Mouse (Mus musculus) liver, embryonic 13.5 days (tissue): ENCODE results near the gene Scrg1. TPM values are rescaled to one million over a fixed set of nuclear protein-coding genes. Genes with fewer than 3 reads are reported as not detected.
"Not testable (repeated sequence)": the region's sequence is repeated elsewhere in the genome, so short reads cannot be mapped to it uniquely, and the experiment has no call there.

Source experiments
- ATAC-seq: fragments of 200-750 bp; cut with Nextera tagmentation; 2 replicates; pipeline ENCODE4 v1.8.0; 2017; ENCODE audit warnings: low read depth, mild to moderate bottlenecking, moderate number of reproducible peaks, moderate library complexity
- DNase-seq: peaks from one replicate; pipeline ENCODE4 v3.0.0; 2022
- H3K27ac ChIP-seq: fragments of 300-500 bp; sonication (generic); 2 replicates; pipeline ENCODE4 v1.5.1; 2015; ENCODE audit warnings: moderate library complexity, mild to moderate bottlenecking, inconsistent platforms
- H3K27me3 ChIP-seq: fragments of 300-500 bp; sonication (generic); 2 replicates; pipeline ENCODE4 v1.6.1; 2015; ENCODE audit warnings: mild to moderate bottlenecking, inconsistent platforms
- H3K36me3 ChIP-seq: fragments of 300-500 bp; sonication (generic); 2 replicates; pipeline ENCODE4 v1.6.1; 2015; ENCODE audit warnings: mild to moderate bottlenecking, inconsistent platforms
- H3K4me1 ChIP-seq: fragments of 300-500 bp; sonication (generic); replicated peaks from 2 replicates; pipeline ENCODE4 v1.6.1; 2015; ENCODE audit warnings: inconsistent platforms
- H3K4me2 ChIP-seq: fragments of 300-500 bp; sonication (generic); 2 replicates; pipeline ENCODE4 v1.6.1; 2015; ENCODE audit warnings: inconsistent platforms, mild to moderate bottlenecking, moderate library complexity
- H3K4me3 ChIP-seq: fragments of 300-500 bp; sonication (generic); replicated peaks from 2 replicates; pipeline ENCODE4 v1.5.1; 2015; ENCODE audit warnings: mild to moderate bottlenecking, inconsistent platforms
- H3K9ac ChIP-seq: fragments of 300-500 bp; sonication (generic); 2 replicates; pipeline ENCODE4 v1.6.1; 2015; ENCODE audit warnings: mild to moderate bottlenecking, inconsistent platforms
- H3K9me3 ChIP-seq: fragments of 300-500 bp; sonication (generic); replicated peaks from 2 replicates; pipeline ENCODE4 v1.6.1; 2016; ENCODE audit warnings: inconsistent platforms
- WGBS: fragments of 180-500 bp; shearing (Covaris S2); methylation state at CpG from one replicate; pipeline ENCODE4 v1.1.7; 2015; ENCODE audit not compliant: insufficient replicate concordance; 5-methylcytosine and 5-hydroxymethylcytosine counted together
- polyA plus RNA-seq: library from polyadenylated mRNA; unstranded; fragments of >200 nt; fragmentation: Nextera tagmentation; extraction: Ambion mirVana; gene quantifications from 2 replicates; pipeline ENCODE4 v1.2.1, GENCODE M21; 2015

The Scrg1 gene
- polyA plus RNA-seq, 1 experiment from 2014 or later, result 0.15 TPM

DNA sequence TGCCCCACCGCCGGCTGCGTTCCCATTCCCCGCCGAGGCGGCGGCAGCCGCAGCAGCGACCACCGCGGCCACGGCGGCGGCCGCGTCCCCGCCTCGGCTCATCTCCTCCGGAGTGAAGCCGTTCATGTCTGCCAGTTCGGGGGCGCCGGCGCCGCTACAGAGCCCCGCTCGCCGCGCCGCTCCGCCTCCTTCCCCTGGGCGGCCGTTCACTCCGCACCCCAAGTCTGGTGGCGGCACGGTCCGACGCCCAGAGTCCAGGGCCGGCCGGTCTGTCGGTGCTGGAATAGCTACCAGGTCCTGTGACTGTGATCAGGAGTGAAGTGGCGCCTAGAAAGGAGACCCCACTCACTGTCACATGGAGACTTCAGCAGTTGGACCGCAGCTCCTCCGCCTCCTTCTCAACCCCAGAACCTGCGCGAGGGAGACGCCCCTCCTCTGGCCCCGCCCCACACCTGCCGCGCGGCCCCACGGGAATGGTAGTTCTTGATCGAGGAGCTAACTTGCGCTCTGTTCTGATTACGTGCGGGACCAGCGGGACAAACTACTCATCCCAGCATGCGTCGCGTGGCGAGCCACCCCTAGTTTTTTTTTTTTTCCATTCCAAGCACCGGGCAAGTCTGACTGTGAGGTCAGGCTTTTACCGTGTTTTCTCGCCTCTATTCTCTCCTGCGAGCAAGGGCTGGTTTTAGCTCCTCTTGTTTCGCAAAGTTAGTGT is 31.9 kb downstream of the Scrg1 start, which contains the start of gene Sap30:
Gene Sap30 (minus strand): TSS at position 420 of the 715 bp plus-strand sequence.
- Histone ChIP-seq H3K9me3 (no peaks in the 10 kb centered on the region), H3K4me3 (peak within 1 kb of the TSS; percentile 95), H3K27me3 (no peaks in the 10 kb centered on the region), H3K4me1 (peaks cover 40% of the 10 kb centered on the region), H3K4me2 (peak within 1 kb of the TSS; percentile 98), H3K9ac (peak within 1 kb of the TSS; percentile 91), H3K36me3 (peaks cover 2% of the 10 kb centered on the region; the same call in 1 of the 2 replicates), H3K27ac (peak within 1 kb of the TSS; percentile 93)
- ATAC-seq (peak; percentile 96), DNase-seq (peak; percentile 98)
- under 1% methylated on average over 66 of the region's 66 CpGs for WGBS

DNA sequence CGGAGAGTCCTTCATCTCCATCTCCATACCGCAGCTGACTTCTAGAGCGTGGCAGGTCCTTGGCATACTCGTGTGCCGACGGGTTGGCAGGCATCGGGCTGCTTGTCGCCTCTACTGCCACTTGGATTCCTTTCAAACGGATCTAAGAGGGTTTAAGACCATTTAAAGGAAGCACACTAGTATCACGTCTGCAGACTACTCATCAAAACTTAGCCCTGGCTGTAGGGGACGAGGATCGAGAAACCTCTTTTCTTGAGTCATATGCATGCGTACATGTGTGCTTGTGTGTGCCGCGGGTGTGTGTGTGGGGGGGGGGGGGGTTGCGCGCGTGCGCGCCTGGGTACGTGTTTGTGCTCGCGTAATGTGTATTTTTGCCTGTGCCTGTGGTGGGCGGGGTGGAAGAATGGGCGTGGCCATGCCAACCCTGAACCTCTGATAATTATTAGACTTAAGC is 32.6 kb downstream of the Scrg1 start:
- peak overlapping the region; percentile 92 for H3K4me2 ChIP-seq
- 0% methylated on average over 25 of the region's 25 CpGs for WGBS
- H3K9me3 ChIP-seq, result no peaks in the 10 kb centered on the region
- H3K4me1 ChIP-seq, result peaks cover 40% of the 10 kb centered on the region
- H3K9ac ChIP-seq, result peak overlapping the region; percentile 80
- ATAC-seq (peak; percentile 38; the same call in 1 of the 2 replicates), DNase-seq (peak; percentile 75)
- peak overlapping the region; percentile 95 for H3K4me3 ChIP-seq
- peak overlapping the region; percentile 93 for H3K27ac ChIP-seq
- no peaks in the 10 kb centered on the region for H3K27me3 ChIP-seq
- no peaks in the 10 kb centered on the region for H3K36me3 ChIP-seq

DNA sequence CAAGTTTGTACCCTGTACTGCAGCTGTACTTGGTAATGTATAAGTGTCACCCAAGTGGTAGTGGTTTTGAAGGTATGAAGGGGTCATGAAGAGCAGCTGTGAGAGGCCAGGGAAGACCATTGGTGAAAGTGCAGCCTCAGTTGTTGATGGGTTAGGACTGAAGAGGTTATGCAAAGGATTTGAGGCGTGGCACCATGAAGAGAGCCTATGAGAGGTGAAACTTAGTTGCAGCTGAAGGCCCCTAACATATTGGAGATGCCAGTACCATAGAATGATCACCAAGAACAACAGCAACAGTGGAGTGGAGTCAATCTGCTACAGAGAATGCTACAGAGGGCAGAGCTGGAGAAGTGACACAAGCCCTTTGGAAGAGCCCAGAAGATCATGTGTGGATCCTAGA is 33.6 kb downstream of the Scrg1 start:
- H3K27me3 ChIP-seq, result no peaks in the 10 kb centered on the region
- 0 out of 2 replicates have a peak overlapping the region, but pooled peaks have one; percentile 32 for H3K27ac ChIP-seq
- 71% methylated on average over 1 of the region's 1 CpGs for WGBS
- no peak overlapping the region for H3K4me3 ChIP-seq
- no peaks in the 10 kb centered on the region for H3K36me3 ChIP-seq
- H3K4me1 ChIP-seq, result peaks cover 40% of the 10 kb centered on the region
- no peak for ATAC-seq
- DNase-seq, result no peak
- no peak overlapping the region for H3K4me2 ChIP-seq
- H3K9me3 ChIP-seq, result no peaks in the 10 kb centered on the region
- H3K9ac ChIP-seq, result 0 out of 2 replicates have a peak overlapping the region, but pooled peaks have one; percentile 43

DNA sequence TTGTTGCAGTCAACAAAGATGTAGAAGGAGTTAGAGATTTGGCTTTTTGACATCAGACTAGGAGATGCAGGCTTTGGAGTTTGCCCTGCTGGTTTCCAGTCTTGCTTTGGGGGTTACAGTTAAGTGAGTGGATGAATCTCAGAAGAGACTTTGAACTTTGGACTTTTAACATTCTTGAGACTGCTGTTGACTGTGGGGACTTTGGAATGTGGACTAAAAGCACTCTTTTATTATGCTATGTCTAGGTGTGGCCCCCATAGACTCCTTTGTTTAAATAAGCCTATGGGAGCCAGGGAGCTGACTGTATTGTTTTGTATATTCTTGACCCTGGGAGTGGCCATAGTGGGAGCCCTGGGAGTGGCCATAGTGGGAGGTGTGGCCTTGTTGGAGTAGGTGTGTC is 34.2 kb downstream of the Scrg1 start:
- Histone ChIP-seq H3K4me3 (no peak overlapping the region), H3K4me2 (no peak overlapping the region), H3K9me3 (no peaks in the 10 kb centered on the region), H3K27me3 (no peaks in the 10 kb centered on the region), H3K9ac (no peak overlapping the region), H3K27ac (0 out of 2 replicates have a peak overlapping the region, but pooled peaks have one; percentile 32), H3K4me1 (peaks cover 40% of the 10 kb centered on the region), H3K36me3 (no peaks in the 10 kb centered on the region)
- ATAC-seq (no peak), DNase-seq (no peak)

DNA sequence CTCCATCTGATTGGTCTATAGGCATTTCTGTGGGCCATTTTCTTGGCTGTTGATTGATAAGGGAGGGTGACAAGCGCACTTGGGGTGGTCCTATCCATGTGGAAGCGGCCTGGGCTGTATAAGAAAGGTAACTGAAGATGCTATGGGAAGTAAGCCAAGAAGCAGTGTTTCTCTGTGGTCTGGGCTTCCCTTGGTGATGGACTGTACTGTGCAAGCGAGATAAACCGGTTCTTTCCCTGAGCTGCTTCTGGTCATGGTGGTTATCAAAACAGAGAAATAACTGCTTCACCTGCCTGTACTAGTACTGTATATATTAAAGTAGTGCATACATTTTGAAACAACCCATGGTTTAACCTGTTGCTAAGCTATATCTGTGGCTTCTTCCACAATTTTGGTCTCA is 36.1 kb downstream of the Scrg1 start:
- WGBS, result 45% methylated on average over 4 of the region's 4 CpGs

DNA sequence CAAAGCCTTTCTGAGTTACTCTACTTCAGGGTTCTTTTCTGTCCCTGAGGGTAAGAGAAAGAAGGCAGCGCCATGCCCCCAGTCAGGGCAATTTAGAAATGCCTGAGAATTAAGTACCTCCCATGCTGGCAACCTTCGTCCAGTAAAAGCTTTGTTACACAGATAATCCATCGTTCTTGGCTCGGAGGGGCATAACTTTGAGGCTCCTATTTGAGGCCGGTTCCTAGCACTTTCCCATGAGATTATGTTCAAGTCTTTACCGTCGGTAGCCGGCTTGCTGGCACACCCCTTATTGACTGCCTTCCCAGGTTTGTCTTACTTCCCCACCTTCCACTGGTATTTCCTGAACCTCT is 42.7 kb downstream of the Scrg1 start:
- H3K4me3 ChIP-seq, result no peak overlapping the region
- no peaks in the 10 kb centered on the region for H3K9me3 ChIP-seq
- DNase-seq (no peak), ATAC-seq (no peak)
- no peaks in the 10 kb centered on the region for H3K27me3 ChIP-seq
- no peaks in the 10 kb centered on the region for H3K36me3 ChIP-seq
- H3K4me1 ChIP-seq, result no peaks in the 10 kb centered on the region
- 72% methylated on average over 8 of the region's 8 CpGs for WGBS
- H3K27ac ChIP-seq, result no peak overlapping the region
- no peak overlapping the region for H3K4me2 ChIP-seq
- H3K9ac ChIP-seq, result no peak overlapping the region

More for the DNA sequence above, 36.1 kb downstream of the Scrg1 start:
- no peak for DNase-seq
- Histone ChIP-seq H3K9ac (no peak overlapping the region), H3K27me3 (no peaks in the 10 kb centered on the region), H3K4me3 (no peak overlapping the region), H3K36me3 (no peaks in the 10 kb centered on the region), H3K27ac (no peak overlapping the region), H3K9me3 (no peaks in the 10 kb centered on the region), H3K4me2 (no peak overlapping the region), H3K4me1 (peaks cover 27% of the 10 kb centered on the region)
- no peak for ATAC-seq

DNA sequence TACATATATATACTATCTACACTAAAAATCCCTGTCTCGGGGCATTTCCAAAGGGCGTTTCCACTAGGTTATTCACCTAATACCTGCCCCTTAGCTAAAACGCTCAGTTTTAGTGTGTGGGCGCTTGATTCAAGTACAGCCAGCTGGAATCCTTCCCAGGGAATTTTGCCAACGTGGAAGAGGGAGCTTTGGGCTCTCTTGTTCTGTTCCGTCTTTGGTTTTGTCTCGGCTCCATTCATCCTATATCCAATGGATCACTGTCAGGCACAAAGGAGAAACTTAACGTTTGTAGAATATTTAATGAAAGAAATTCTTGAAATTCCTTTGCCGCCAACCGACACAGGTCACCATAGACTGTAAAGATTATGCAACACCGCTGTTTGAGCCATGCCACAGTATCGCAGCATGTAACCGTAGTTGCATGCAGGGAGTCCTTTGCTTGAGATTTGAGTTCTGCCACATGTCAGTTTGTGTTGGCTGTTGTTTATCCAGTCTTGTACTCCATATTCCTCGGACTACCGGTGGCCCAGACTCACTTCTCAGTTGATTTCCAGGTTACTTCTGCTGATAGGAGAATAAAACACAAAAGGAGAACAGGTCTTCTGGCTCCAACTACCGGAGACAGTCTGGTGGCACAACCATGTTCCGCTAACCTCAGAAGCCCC is 43.3 kb downstream of the Scrg1 start:
- no peak overlapping the region for H3K4me2 ChIP-seq
- ATAC-seq (no peak), DNase-seq (no peak)
- H3K27ac ChIP-seq, result no peak overlapping the region
- no peaks in the 10 kb centered on the region for H3K36me3 ChIP-seq
- no peaks in the 10 kb centered on the region; the same call in 1 of the 2 replicates for H3K4me1 ChIP-seq
- 72% methylated on average over 17 of the region's 17 CpGs for WGBS
- no peak overlapping the region for H3K4me3 ChIP-seq
- no peaks in the 10 kb centered on the region for H3K9me3 ChIP-seq
- no peaks in the 10 kb centered on the region for H3K27me3 ChIP-seq
- H3K9ac ChIP-seq, result no peak overlapping the region

DNA sequence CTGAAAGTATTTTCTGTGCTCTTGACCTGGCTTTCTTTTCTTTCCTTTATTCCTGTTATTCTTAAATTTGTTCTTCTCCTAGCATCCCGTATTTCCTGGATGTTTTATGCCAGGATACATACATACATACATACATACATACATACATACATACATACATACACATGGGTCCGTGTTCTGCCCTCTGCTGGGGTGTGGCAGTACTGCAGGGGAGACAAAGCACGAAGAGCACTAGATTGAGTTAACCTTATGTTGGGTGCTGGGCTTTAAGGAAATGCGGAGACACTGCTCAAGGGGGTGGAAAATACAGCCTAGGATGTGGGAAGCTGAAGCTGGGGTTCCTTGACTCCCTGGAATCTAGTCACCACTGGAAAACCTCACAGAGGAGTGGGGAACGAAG is 47.9 kb downstream of the Scrg1 start:
- no peak overlapping the region for H3K4me3 ChIP-seq
- peaks cover 30% of the 10 kb centered on the region for H3K4me1 ChIP-seq
- H3K27ac ChIP-seq, result no peak overlapping the region
- H3K9me3 ChIP-seq, result no peaks in the 10 kb centered on the region
- peak; percentile 62 for DNase-seq
- no peaks in the 10 kb centered on the region for H3K27me3 ChIP-seq
- no peak overlapping the region for H3K4me2 ChIP-seq
- 37% methylated on average over 5 of the region's 5 CpGs for WGBS
- H3K9ac ChIP-seq, result no peak overlapping the region
- H3K36me3 ChIP-seq, result no peaks in the 10 kb centered on the region
- ATAC-seq, result no peak

DNA sequence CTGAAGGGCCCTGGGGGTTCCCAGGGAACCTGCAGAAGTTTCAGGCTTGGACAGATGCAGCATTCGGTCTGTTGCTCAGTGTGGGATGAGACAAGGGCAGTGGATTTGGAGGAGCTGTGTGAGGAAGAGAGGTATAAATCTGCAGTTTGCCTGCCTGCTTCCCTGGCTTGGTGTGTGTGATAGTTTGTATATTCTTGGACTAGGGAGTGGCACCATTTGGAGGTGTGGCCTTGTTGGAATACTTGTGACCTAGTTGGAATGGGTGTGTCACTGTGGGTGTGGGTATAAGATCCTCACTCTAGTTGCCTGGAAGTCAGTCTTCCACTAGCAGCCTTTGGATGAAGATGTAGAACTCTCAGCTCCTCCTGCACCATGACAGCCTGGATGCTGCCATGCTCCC is 49.8 kb downstream of the Scrg1 start:
- not testable (repeated sequence) for H3K9me3 ChIP-seq, DNase-seq, H3K36me3 ChIP-seq, H3K27me3 ChIP-seq
- Histone ChIP-seq H3K4me2 (peak overlapping the region; percentile 54), H3K4me1 (peaks cover 38% of the 10 kb centered on the region), H3K27ac (peak overlapping the region; percentile 69), H3K4me3 (peak overlapping the region; percentile 33), H3K9ac (peak overlapping the region; percentile 53)
- WGBS, result 75% methylated on average over 1 of the region's 1 CpGs
- ATAC-seq, result peak; percentile 70

DNA sequence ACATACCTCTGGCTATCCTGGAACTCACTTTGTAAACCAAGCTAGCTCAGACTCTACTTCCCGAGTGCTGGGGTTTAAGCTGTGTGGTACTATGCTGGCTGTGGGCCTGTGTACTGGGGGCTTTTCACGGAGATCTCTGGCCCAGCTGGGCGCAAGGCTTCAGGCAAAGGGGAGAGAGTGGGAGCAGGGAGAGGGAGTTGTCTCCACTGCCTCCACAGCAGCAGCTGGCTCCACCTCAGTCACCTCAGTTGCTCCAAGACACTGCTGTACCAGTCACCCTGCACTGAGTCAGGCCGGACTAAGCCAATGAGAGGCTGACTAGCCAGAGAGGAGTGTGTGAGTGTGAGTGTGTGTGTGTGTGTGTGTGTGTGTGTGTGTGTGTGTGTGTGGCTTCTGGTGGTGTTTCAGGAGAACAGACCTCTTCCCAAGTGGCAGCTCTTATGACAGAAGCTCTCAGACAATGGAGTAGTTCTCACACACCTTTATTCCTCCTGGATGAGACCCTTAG is 51.9 kb downstream of the Scrg1 start:
- WGBS, result 79% methylated on average over 4 of the region's 4 CpGs

DNA sequence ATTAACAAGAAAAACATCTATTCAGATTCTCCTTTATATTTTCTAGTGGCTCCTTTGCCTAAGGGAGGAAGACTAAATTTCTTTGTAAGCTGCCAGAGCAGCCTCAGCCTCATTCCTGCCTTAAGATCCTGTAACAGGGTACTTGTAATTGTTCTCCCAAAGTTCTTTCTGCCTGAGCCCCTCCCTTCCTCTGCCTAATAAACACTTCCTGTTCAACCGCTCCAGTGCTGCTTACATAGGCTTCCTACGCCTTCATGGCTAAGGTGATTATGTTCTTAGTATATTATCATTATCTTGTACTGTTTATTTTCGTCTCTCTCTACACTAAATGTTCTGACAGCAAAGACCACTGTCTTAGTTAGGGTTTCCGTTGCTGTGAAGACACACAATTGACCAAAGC is 52.9 kb downstream of the Scrg1 start:
- WGBS, result 76% methylated on average over 4 of the region's 4 CpGs
- ATAC-seq (no peak), DNase-seq (no peak)
- Histone ChIP-seq H3K36me3 (peaks cover 11% of the 10 kb centered on the region), H3K4me1 (peaks cover 41% of the 10 kb centered on the region), H3K27me3 (no peaks in the 10 kb centered on the region), H3K4me3 (no peak overlapping the region), H3K4me2 (no peak overlapping the region), H3K27ac (no peak overlapping the region), H3K9ac (no peak overlapping the region), H3K9me3 (no peaks in the 10 kb centered on the region)

More for the DNA sequence above, 51.9 kb downstream of the Scrg1 start:
- Histone ChIP-seq H3K36me3 (peaks cover under 1% of the 10 kb centered on the region; the same call in 1 of the 2 replicates), H3K4me1 (peaks cover 41% of the 10 kb centered on the region), H3K4me2 (no peak overlapping the region), H3K27ac (no peak overlapping the region), H3K9ac (peak overlapping the region; percentile 44; the same call in 1 of the 2 replicates), H3K9me3 (no peaks in the 10 kb centered on the region), H3K27me3 (no peaks in the 10 kb centered on the region), H3K4me3 (no peak overlapping the region)
- DNase-seq (no peak), ATAC-seq (no peak)
